Mouse (Mus musculus): ENCODE results near the gene Trak1.
"Not testable (repeated sequence)": the region's sequence is repeated elsewhere in the genome, so short reads cannot be mapped to it uniquely, and the experiment has no call there.

The Trak1 gene

GRCm38 (mm10) chr9:121319323-121319966 lies 22.1 kb downstream of the Trak1 start:
- no peak for DNase-seq (ENCODE audit: low read depth, low spot score)

GRCm38 (mm10) chr9:121320433-121320832 lies 23.1 kb downstream of the Trak1 start:
- DNase-seq (ENCODE audit: low read depth, low spot score), result no peak

GRCm38 (mm10) chr9:121321118-121321517 lies 23.8 kb downstream of the Trak1 start:
- no peak for DNase-seq (ENCODE audit: low read depth, low spot score)

- no peak for DNase-seq (ENCODE audit: low read depth, low spot score)
Measured at GRCm38 (mm10) chr9:121322034-121322433, 24.7 kb downstream of the Trak1 start.

- DNase-seq (ENCODE audit: low read depth, low spot score), result not testable (repeated sequence)
Measured at GRCm38 (mm10) chr9:121328342-121328741, 31.0 kb downstream of the Trak1 start.

- no peak for DNase-seq (ENCODE audit: low read depth, low spot score)
Measured at GRCm38 (mm10) chr9:121329181-121329580, 31.9 kb downstream of the Trak1 start.

- no peak for DNase-seq (ENCODE audit: low read depth, low spot score)
Measured at GRCm38 (mm10) chr9:121330065-121330464, 32.8 kb downstream of the Trak1 start.

GRCm38 (mm10) chr9:121331438-121331837 lies 34.1 kb downstream of the Trak1 start:
- DNase-seq (ENCODE audit: low read depth, low spot score), result no peak

- DNase-seq (ENCODE audit: low read depth, low spot score), result no peak
Measured at GRCm38 (mm10) chr9:121331878-121332630, 34.8 kb downstream of the Trak1 start.

GRCm38 (mm10) chr9:121333559-121333958 lies 36.3 kb downstream of the Trak1 start:
- no peak for DNase-seq (ENCODE audit: low read depth, low spot score)

- DNase-seq (ENCODE audit: low read depth, low spot score), result no peak
Measured at GRCm38 (mm10) chr9:121334311-121334851, 37.1 kb downstream of the Trak1 start.

- peak; percentile 96 for DNase-seq (ENCODE audit: low read depth, low spot score)
Measured at GRCm38 (mm10) chr9:121335568-121335967, 38.3 kb downstream of the Trak1 start.

- no peak for DNase-seq (ENCODE audit: low read depth, low spot score)
Measured at GRCm38 (mm10) chr9:121336324-121336946, 39.1 kb downstream of the Trak1 start.

- peak; percentile 87 for DNase-seq (ENCODE audit: low read depth, low spot score)
Measured at GRCm38 (mm10) chr9:121337216-121337937, 40.1 kb downstream of the Trak1 start.

- DNase-seq (ENCODE audit: low read depth, low spot score), result no peak
Measured at GRCm38 (mm10) chr9:121337938-121338289, 40.6 kb downstream of the Trak1 start.

GRCm38 (mm10) chr9:121341832-121342231 lies 44.5 kb downstream of the Trak1 start:
- DNase-seq (ENCODE audit: low read depth, low spot score), result no peak

- DNase-seq (ENCODE audit: low read depth, low spot score), result peak; percentile 60
Measured at GRCm38 (mm10) chr9:121342510-121343110, 45.3 kb downstream of the Trak1 start.

GRCm38 (mm10) chr9:121343122-121343876 lies 46.0 kb downstream of the Trak1 start:
- peak; percentile 74 for DNase-seq (ENCODE audit: low read depth, low spot score)

GRCm38 (mm10) chr9:121344344-121344743 lies 47.0 kb downstream of the Trak1 start:
- DNase-seq (ENCODE audit: low read depth, low spot score), result peak; percentile 86

- DNase-seq (ENCODE audit: low read depth, low spot score), result no peak
Measured at GRCm38 (mm10) chr9:121345427-121346130, 48.3 kb downstream of the Trak1 start.
